Mouse (Mus musculus) myocyte (in vitro differentiated cells): ENCODE measurements around the gene Ikbke. TPM values are rescaled to one million over a fixed set of nuclear protein-coding genes. Genes with fewer than 3 reads are reported as not detected.
"Not testable (repeated sequence)": the region's sequence is repeated elsewhere in the genome, so short reads cannot be mapped to it uniquely, and the experiment has no call there.

ENCODE experiments used
- H3K27me3 ChIP-seq: one replicate; pipeline ENCODE4 v1.6.1; 2011; ENCODE audit not compliant: control insufficient read depth, insufficient read depth, insufficient read length
- H3K36me3 ChIP-seq: one replicate; pipeline ENCODE4 v1.6.1; 2011; ENCODE audit not compliant: control insufficient read depth, insufficient read depth
- H3K4me2 ChIP-seq: one replicate; pipeline ENCODE4 v1.6.1; 2011; ENCODE audit warnings: low read depth, control low read depth
- H3K4me3 ChIP-seq: one replicate; pipeline ENCODE4 v1.5.1; 2011; ENCODE audit warnings: mild to moderate bottlenecking, control low read depth, moderate library complexity
- H3K79me2 ChIP-seq: one replicate; pipeline ENCODE4 v1.6.1; 2011; ENCODE audit not compliant: control insufficient read depth, insufficient read depth
- H3ac ChIP-seq: one replicate; pipeline ENCODE4 v1.6.1; 2011; ENCODE audit not compliant: control insufficient read depth, insufficient read length
- CEBPB ChIP-seq: IDR thresholded peaks from 2 replicates; pipeline ENCODE4 v1.6.1; 2011; ENCODE audit warnings: mild to moderate bottlenecking, moderate library complexity; ENCODE audit not compliant: poor library complexity, insufficient read depth, severe bottlenecking
- E2F4 ChIP-seq: IDR thresholded peaks from one replicate; pipeline ENCODE4 v1.6.1; 2011; ENCODE audit warnings: mild to moderate bottlenecking, control low read depth, moderate library complexity; ENCODE audit not compliant: insufficient read depth
- MAX ChIP-seq: IDR thresholded peaks from one replicate; pipeline ENCODE4 v1.6.1; 2011; ENCODE audit warnings: low read depth, mild to moderate bottlenecking, control low read depth
- MYOD1 ChIP-seq, 3 experiments: IDR thresholded peaks; one replicate each; pipeline ENCODE4 v1.6.1; 2011; ENCODE audit warnings: control low read depth in 2 of 3, low read depth in 2 of 3, mild to moderate bottlenecking in 2 of 3, moderate library complexity in 1 of 3; ENCODE audit not compliant: insufficient read length in 2 of 3, control insufficient read depth in 1 of 3
- MYOG ChIP-seq, 3 experiments: IDR thresholded peaks; one replicate each; pipeline ENCODE4 v1.6.1; 2011; ENCODE audit warnings: control low read depth in 2 of 3, low read depth in 2 of 3, mild to moderate bottlenecking in 2 of 3; ENCODE audit not compliant: insufficient read length in 2 of 3, control insufficient read depth in 1 of 3, insufficient read depth in 1 of 3
- POLR2A ChIP-seq: IDR thresholded peaks from one replicate; pipeline ENCODE4 v1.6.1; 2011; ENCODE audit warnings: low read depth, mild to moderate bottlenecking, control low read depth, moderate library complexity; ENCODE audit not compliant: insufficient read length
- POLR2AphosphoS2 ChIP-seq: IDR thresholded peaks from one replicate; pipeline ENCODE4 v1.6.1; 2011; ENCODE audit warnings: low read depth, control low read depth; ENCODE audit not compliant: insufficient read length
- REST ChIP-seq: IDR thresholded peaks from one replicate; pipeline ENCODE4 v1.6.1; 2011; ENCODE audit warnings: mild to moderate bottlenecking, control low read depth, moderate library complexity; ENCODE audit not compliant: insufficient read depth, insufficient read length
- SRF ChIP-seq: IDR thresholded peaks from one replicate; pipeline ENCODE4 v1.6.1; 2011; ENCODE audit warnings: low read depth; ENCODE audit not compliant: control insufficient read depth, insufficient read length
- TCF12 ChIP-seq: IDR thresholded peaks from one replicate; pipeline ENCODE4 v1.6.1; 2011; ENCODE audit warnings: mild to moderate bottlenecking, control low read depth; ENCODE audit not compliant: poor library complexity, insufficient read depth, severe bottlenecking
- TCF3 ChIP-seq: IDR thresholded peaks from one replicate; pipeline ENCODE4 v1.6.1; 2011; ENCODE audit warnings: low read depth, control low read depth; ENCODE audit not compliant: insufficient read length
- USF1 ChIP-seq: IDR thresholded peaks from one replicate; pipeline ENCODE4 v1.6.1; 2011; ENCODE audit warnings: low read depth, mild to moderate bottlenecking, control low read depth, moderate library complexity
- polyA plus RNA-seq: library from polyadenylated mRNA; unstranded; fragments of >200 nt; fragmentation: generic; extraction: Trizol; gene quantifications from one replicate; pipeline ENCODE4 v1.2.1, GENCODE M21; 2012; ENCODE audit warnings: missing spikeins

Gene Ikbke
- polyA plus RNA-seq, result 1.7 TPM

DNA sequence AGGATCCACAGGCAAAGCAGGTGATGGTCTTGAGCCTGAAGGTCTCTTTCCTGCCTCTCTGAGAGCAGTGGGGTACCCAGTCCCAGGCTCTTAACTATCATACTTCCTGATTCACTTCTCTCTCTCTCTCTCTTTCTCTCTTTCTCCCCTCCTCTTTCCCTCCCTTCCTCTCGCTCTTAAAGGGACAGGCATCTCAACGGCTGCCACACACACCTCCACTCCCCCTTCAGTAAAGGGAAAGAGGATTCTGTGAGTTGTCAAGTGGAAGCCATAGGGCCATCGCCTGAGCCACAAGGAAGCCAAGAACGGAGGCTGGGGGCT lies at the start of gene Ikbke:
TSS of gene Ikbke (minus strand) at position 151 of the 321 bp plus-strand sequence.
- Histone ChIP-seq H3ac (no peak within 1 kb of the TSS), H3K36me3 (no peaks in the 10 kb centered on the region), H3K4me3 (peak within 1 kb of the TSS; percentile 27), H3K27me3 (no peaks in the 10 kb centered on the region), H3K4me2 (peak within 1 kb of the TSS; percentile 64), H3K79me2 (no peaks in the 10 kb centered on the region)
- TF ChIP-seq REST (no peak), POLR2AphosphoS2 (no peak), TCF3 (no peak), MYOG (IDR thresholded peaks at IDR 0.05; ENCODE audit: control insufficient read depth in 1 of 3, insufficient read depth in 1 of 3, insufficient read length in 2 of 3, low read depth in 2 of 3) (no peak), MAX (no peak), E2F4 (no peak), SRF (no peak), MYOD1 (IDR thresholded peaks at IDR 0.05; ENCODE audit: control insufficient read depth in 1 of 3, insufficient read length in 2 of 3, low read depth in 2 of 3) (no peak), POLR2A (no peak), TCF12 (no peak), USF1 (no peak), CEBPB (no peak)

DNA sequence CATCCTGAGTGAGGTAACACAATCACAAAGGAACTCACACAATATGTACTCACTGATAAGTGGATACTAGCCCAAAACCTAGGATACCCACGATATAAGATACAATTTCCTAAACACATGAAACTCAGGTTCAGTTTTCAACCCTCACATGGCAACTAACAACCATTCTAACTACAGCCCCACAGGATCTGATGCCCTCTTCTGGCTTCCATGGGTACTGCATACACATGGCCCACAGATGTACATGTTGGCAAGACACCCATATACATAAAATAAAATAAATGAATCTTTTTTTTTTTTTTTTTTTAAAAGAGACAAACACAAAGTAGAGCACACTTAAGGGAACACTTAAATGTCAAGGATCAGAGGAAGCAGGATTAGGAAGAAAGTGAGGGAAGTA lies 49.7 kb upstream of the Ikbke start:
- not testable (repeated sequence) for H3K27me3 ChIP-seq, H3K4me2 ChIP-seq, H3K79me2 ChIP-seq, H3ac ChIP-seq, H3K4me3 ChIP-seq
- peaks cover 32% of the 10 kb centered on the region for H3K36me3 ChIP-seq

DNA sequence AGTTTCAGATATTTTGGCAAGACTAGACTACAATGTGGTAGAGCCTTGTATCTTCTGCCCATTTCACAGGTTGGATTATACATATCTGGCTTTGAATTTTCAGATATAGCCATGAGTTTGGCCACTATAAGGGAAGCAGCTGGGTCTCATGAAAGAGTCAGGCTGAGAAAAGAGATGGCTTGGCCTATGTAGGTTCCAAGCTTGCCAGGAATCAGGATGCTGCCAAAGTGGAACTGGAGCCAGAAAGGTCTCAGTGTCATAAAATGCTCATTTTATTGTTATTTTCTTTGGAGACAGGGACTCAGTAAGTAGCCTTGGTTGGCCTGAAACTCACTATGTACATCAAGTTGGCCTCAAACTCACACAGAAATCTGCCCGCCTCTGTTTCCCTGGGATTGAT lies 47.8 kb upstream of the Ikbke start:
- Histone ChIP-seq H3K27me3 (no peaks in the 10 kb centered on the region), H3K4me3 (no peak overlapping the region), H3ac (no peak overlapping the region), H3K36me3 (peaks cover 32% of the 10 kb centered on the region), H3K4me2 (no peak overlapping the region), H3K79me2 (no peaks in the 10 kb centered on the region)
- no peak for TF ChIP-seq CEBPB
- TF ChIP-seq MAX, result no peak
- TF ChIP-seq MYOD1 (IDR thresholded peaks at IDR 0.05; ENCODE audit: control insufficient read depth in 1 of 3, insufficient read length in 2 of 3, low read depth in 2 of 3), result no peak
- no peak for TF ChIP-seq POLR2A
- TF ChIP-seq TCF3, result no peak
- TF ChIP-seq SRF, result no peak
- TF ChIP-seq REST, result no peak
- TF ChIP-seq USF1, result no peak
- no peak for TF ChIP-seq POLR2AphosphoS2
- TF ChIP-seq E2F4, result no peak
- no peak for TF ChIP-seq MYOG (IDR thresholded peaks at IDR 0.05; ENCODE audit: control insufficient read depth in 1 of 3, insufficient read depth in 1 of 3, insufficient read length in 2 of 3, low read depth in 2 of 3)
- TF ChIP-seq TCF12, result no peak

DNA sequence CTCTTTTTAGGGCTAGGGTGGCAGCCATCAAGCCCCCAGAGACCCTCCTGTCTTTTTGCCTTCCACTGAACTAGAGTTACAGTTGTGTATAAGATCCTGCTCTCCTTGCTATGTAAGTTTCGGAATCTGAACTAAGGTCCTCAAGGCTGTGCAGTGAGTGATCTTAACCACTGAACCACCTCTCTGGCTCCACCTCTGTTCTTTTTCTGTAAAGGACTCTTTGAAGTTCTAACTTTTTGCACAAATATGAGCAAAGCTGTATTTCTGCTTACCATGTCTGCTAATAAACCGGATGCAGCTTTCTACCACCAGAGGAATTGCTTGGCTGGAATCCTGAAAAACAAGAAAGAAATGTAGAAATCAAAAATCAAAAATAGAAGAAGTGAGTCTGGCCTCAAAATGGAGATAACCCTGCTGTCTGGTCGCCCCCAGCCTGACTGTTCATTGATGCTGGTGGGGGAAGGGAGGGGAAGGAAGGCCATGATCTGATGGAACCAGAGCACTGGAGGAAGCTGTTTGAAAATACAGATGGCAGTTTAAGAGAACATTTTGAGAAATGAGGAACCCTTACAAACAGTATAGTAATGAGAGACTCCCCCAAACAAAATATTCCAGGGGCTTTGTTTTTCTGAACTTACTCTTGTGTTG lies 45.5 kb upstream of the Ikbke start:
- Histone ChIP-seq H3K27me3 (no peaks in the 10 kb centered on the region), H3ac (no peak overlapping the region), H3K4me3 (no peak overlapping the region), H3K36me3 (peaks cover 38% of the 10 kb centered on the region), H3K79me2 (no peaks in the 10 kb centered on the region), H3K4me2 (no peak overlapping the region)
- TF ChIP-seq SRF (no peak), E2F4 (no peak), REST (no peak), MAX (no peak), USF1 (no peak), TCF3 (no peak), MYOG (IDR thresholded peaks at IDR 0.05; ENCODE audit: control insufficient read depth in 1 of 3, insufficient read depth in 1 of 3, insufficient read length in 2 of 3, low read depth in 2 of 3) (no peak), MYOD1 (IDR thresholded peaks at IDR 0.05; ENCODE audit: control insufficient read depth in 1 of 3, insufficient read length in 2 of 3, low read depth in 2 of 3) (no peak), CEBPB (no peak), POLR2AphosphoS2 (no peak), TCF12 (no peak), POLR2A (no peak)

DNA sequence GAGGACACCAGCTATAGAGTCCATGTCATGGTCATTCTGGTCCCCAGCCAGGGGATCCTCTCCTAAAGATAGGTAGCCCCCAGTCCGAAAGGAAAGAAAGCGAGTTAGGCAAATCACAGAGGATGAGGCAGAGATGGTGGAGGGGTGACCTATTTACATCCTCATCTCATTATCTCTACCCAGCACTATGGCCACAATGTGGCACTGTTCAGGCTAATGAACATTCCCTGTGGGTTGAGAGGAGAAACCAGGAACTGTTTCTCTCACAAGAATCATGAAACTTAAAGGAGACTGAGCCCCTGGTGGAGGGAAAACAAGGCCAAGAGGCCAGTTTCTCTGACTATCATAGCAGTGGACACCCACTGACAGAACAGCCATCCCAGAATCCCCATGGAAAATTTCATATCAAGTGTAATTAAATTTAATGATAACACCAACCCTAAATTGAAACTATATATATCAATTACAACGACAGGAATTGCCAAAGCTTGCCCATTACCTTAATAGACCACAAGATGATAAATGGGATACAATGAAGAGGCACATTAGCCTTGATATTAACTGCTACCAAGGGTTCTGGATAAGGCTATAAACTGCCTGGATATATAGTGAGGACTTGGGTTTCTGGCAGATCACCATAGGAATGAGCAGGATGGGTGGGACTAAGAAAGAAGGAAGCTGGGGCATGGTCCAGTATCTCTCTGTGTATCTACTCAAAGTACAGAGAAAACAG lies 40.4 kb upstream of the Ikbke start:
- Histone ChIP-seq H3K4me2 (no peak overlapping the region), H3K36me3 (peaks cover 49% of the 10 kb centered on the region), H3K27me3 (no peaks in the 10 kb centered on the region), H3ac (no peak overlapping the region), H3K79me2 (no peaks in the 10 kb centered on the region), H3K4me3 (no peak overlapping the region)
- TF ChIP-seq E2F4, result no peak
- no peak for TF ChIP-seq TCF3
- TF ChIP-seq TCF12, result no peak
- no peak for TF ChIP-seq REST
- no peak for TF ChIP-seq MYOD1 (IDR thresholded peaks at IDR 0.05; ENCODE audit: control insufficient read depth in 1 of 3, insufficient read length in 2 of 3, low read depth in 2 of 3)
- no peak for TF ChIP-seq CEBPB
- TF ChIP-seq USF1, result no peak
